Mouse (Mus musculus) G1E (cell line): ENCODE measurements around the gene Pgpep1l.

Experiments
- CTCF ChIP-seq: IDR thresholded peaks from 2 replicates; pipeline ENCODE4 v1.5.1; 2012; ENCODE audit warnings: low read depth, low read length, inconsistent platforms, mixed read lengths
- GATA1 ChIP-seq: IDR thresholded peaks from 2 replicates; pipeline ENCODE4 v1.6.1; 2012; ENCODE audit warnings: borderline replicate concordance, low read length, inconsistent platforms, mixed read lengths
- POLR2AphosphoS5 ChIP-seq: IDR thresholded peaks from 2 replicates; pipeline ENCODE4 v1.6.1; 2012; ENCODE audit warnings: low read depth, low read length, inconsistent platforms; ENCODE audit not compliant: insufficient replicate concordance
- TAL1 ChIP-seq: conservative IDR thresholded peaks from 2 replicates; pipeline ENCODE4 v1.6.1; 2012; ENCODE audit warnings: low read depth, low read length, inconsistent platforms, mixed read lengths

- no peak for TF ChIP-seq CTCF
- TF ChIP-seq GATA1: no peak
- TF ChIP-seq TAL1: no peak
- no peak for TF ChIP-seq POLR2AphosphoS5
These were observed 14.9 kb upstream of the Pgpep1l start for GRCm38 (mm10) chr7:68278908-68279307.
